Mouse (Mus musculus) lung, adult 2 months (tissue): ENCODE data around the gene Hbq1a.

Experiments
- CTCF ChIP-seq: fragments of 200-500 bp; IDR thresholded peaks from 2 replicates; pipeline ENCODE4 v1.5.1; 2011; ENCODE audit warnings: mild to moderate bottlenecking, low read length, control low read depth; ENCODE audit not compliant: insufficient read depth
- POLR2A ChIP-seq: fragments of 200-500 bp; IDR thresholded peaks from 2 replicates; pipeline ENCODE4 v1.6.1; 2011; ENCODE audit warnings: low read depth, mild to moderate bottlenecking, control low read depth, low read length, borderline replicate concordance; ENCODE audit errors: extremely low read depth

GRCm38 (mm10) chr11:32307006-32307405 is 7.1 kb downstream of the Hbq1a start:
- TF ChIP-seq CTCF (no peak), POLR2A (no peak)
